In genomic region chr19:57958726-57959125, GRCm38 (mm10) we compare ENCODE assay signal across 23 mouse cellular contexts.
DNase-seq lines count a peak whose midpoint lies in the region; ATAC-seq and TF ChIP-seq lines count a peak whose summit lies in the region.
"Had no signal": no experiment of that assay in that cellular context is flagged by ENCODE, and none has a peak within 500 bp of the region (broad histone marks: within the 10 kb centered on the region; RNA-seq: fewer than 3 reads in every experiment).

No protein-coding gene starts in this region.

- no peaks in the 10 kb centered on the region for H3K9me3 ChIP-seq in liver, embryonic 13.5 days (replicated peaks)
- H3K9me3 ChIP-seq in liver, embryonic 16.5 days (replicated peaks; ENCODE audit: control insufficient read depth, low read length), result no peaks in the 10 kb centered on the region
- H3K9me3 ChIP-seq: embryonic facial prominence, embryonic 12.5 days; embryonic facial prominence, embryonic 15.5 days; hindbrain, embryonic 12.5 days; hindbrain, embryonic 15.5 days had no signal

- no peak for TF ChIP-seq CTCF in cerebellum, adult 2 months (IDR thresholded peaks at IDR 0.05; ENCODE audit: borderline replicate concordance, insufficient read depth, low read depth, low read length)

- no peak overlapping the region for H3K9ac ChIP-seq in liver, embryonic 13.5 days
- no peak overlapping the region for H3K9ac ChIP-seq in liver, embryonic 16.5 days (ENCODE audit: low read depth, low read length)
- H3K9ac ChIP-seq: embryonic facial prominence, embryonic 12.5 days; embryonic facial prominence, embryonic 15.5 days; forebrain, postnatal 0 days; hindbrain, embryonic 12.5 days; hindbrain, embryonic 15.5 days had no signal

- H3K27me3 ChIP-seq in liver, embryonic 13.5 days, result no peaks in the 10 kb centered on the region
- H3K27me3 ChIP-seq in liver, embryonic 16.5 days (ENCODE audit: control insufficient read depth, insufficient read depth, low read depth, low read length), result no peaks in the 10 kb centered on the region
- H3K27me3 ChIP-seq in cerebellum, adult 2 months (ENCODE audit: control insufficient read depth, insufficient read depth, low read length), result no peaks in the 10 kb centered on the region
- H3K27me3 ChIP-seq: embryonic facial prominence, embryonic 12.5 days; embryonic facial prominence, embryonic 15.5 days; hindbrain, embryonic 12.5 days; hindbrain, embryonic 15.5 days; Patski had no signal

- H3K4me2 ChIP-seq in liver, embryonic 13.5 days, result no peak overlapping the region
- H3K4me2 ChIP-seq in liver, embryonic 16.5 days (ENCODE audit: low read depth, low read length), result no peak overlapping the region
- H3K4me2 ChIP-seq: embryonic facial prominence, embryonic 12.5 days; embryonic facial prominence, embryonic 15.5 days; heart, embryonic 11.5 days; hindbrain, embryonic 12.5 days; hindbrain, embryonic 15.5 days had no signal

- H3K4me1 ChIP-seq in liver, embryonic 13.5 days (replicated peaks), result peaks cover 13% of the 10 kb centered on the region
- H3K4me1 ChIP-seq in liver, embryonic 16.5 days (ENCODE audit: control insufficient read depth, low read depth, low read length), result no peaks in the 10 kb centered on the region; the same call in 1 of the 2 replicates
- no peaks in the 10 kb centered on the region for H3K4me1 ChIP-seq in cerebellum, adult 2 months (ENCODE audit: control insufficient read depth, insufficient read depth, low read length)
- H3K4me1 ChIP-seq: embryonic facial prominence, embryonic 15.5 days had no signal

- no peak overlapping the region for H3K27ac ChIP-seq in liver, embryonic 13.5 days
- no peak overlapping the region for H3K27ac ChIP-seq in liver, embryonic 16.5 days (ENCODE audit: low read length)
- H3K27ac ChIP-seq in cerebellum, adult 2 months (ENCODE audit: insufficient read depth, low read length), result no peak overlapping the region
- H3K27ac ChIP-seq: embryonic facial prominence, embryonic 12.5 days; embryonic facial prominence, embryonic 15.5 days; gastrocnemius, adult 2 months; heart, adult 2 months; hindbrain, embryonic 12.5 days; hindbrain, embryonic 15.5 days had no signal

- 42% methylated on average over 5 of the region's 5 CpGs for WGBS in liver, embryonic 13.5 days (ENCODE audit: insufficient replicate concordance)
- 37% methylated on average over 5 of the region's 5 CpGs for WGBS in liver, embryonic 16.5 days (ENCODE audit: insufficient replicate concordance)
- 89% methylated on average over 5 of the region's 5 CpGs for WGBS in cerebellum, adult 2 months

- peak; percentile 54 for DNase-seq in heart, adult 11 months
- DNase-seq in heart, adult 9 months (ENCODE audit: low spot score in 2 of 2), result no peak
- peak; percentile 12 for DNase-seq in c-Kit-positive CD71-positive TER-119-positive erythroid progenitor cells, embryonic 14.5 days (ENCODE audit: low spot score)
- no peak for DNase-seq in liver, embryonic 13.5 days
- DNase-seq in heart, adult 18-20 months, result no peak
- DNase-seq in cerebellum, adult 2 months, result no peak
- DNase-seq in adrenal gland, adult 2 months, result no peak
- DNase-seq: adrenal gland, postnatal 14 days; cerebellum, adult 18-20 months; cerebellum, adult 9-11 months; cerebellum, postnatal 25 days; forebrain, postnatal 0 days; gastrocnemius, adult 2 months; gastrocnemius, postnatal 14 days; heart, adult 2 months had no signal

- no peak overlapping the region for H3K4me3 ChIP-seq in liver, embryonic 13.5 days (replicated peaks)
- H3K4me3 ChIP-seq in liver, embryonic 16.5 days (ENCODE audit: low read depth, low read length), result no peak overlapping the region
- no peak overlapping the region for H3K4me3 ChIP-seq in cerebellum, adult 2 months (replicated peaks; ENCODE audit: insufficient read depth, low read depth, low read length)
- H3K4me3 ChIP-seq: embryonic facial prominence, embryonic 12.5 days; embryonic facial prominence, embryonic 15.5 days; gastrocnemius, adult 2 months; heart, adult 2 months; hindbrain, embryonic 12.5 days; hindbrain, embryonic 15.5 days had no signal

- H3K36me3 ChIP-seq in liver, embryonic 13.5 days, result no peaks in the 10 kb centered on the region
- H3K36me3 ChIP-seq in liver, embryonic 16.5 days (ENCODE audit: control insufficient read depth, insufficient read depth), result no peaks in the 10 kb centered on the region
- H3K36me3 ChIP-seq: embryonic facial prominence, embryonic 12.5 days; embryonic facial prominence, embryonic 15.5 days; hindbrain, embryonic 12.5 days; hindbrain, embryonic 15.5 days had no signal

- no peak for TF ChIP-seq POLR2A in cerebellum, adult 2 months (IDR thresholded peaks at IDR 0.05; ENCODE audit: borderline replicate concordance, insufficient read depth, low read length)

- ATAC-seq in liver, embryonic 13.5 days (ENCODE audit: low read depth), result peak; percentile 84
- peak; percentile 60; the same call in 1 of the 2 replicates for ATAC-seq in liver, embryonic 16.5 days (ENCODE audit: low read depth)
- ATAC-seq: forebrain, embryonic 14.5 days; forebrain, postnatal 0 days; Patski had no signal

Comparison
In these comparisons a context has a peak if more than half of its experiments do, and no peak if none do; other contexts are left out.
1. DNase-seq: peak in heart, adult 11 months (single experiment) and c-Kit-positive CD71-positive TER-119-positive erythroid progenitor cells, embryonic 14.5 days (single experiment); none in heart, adult 9 months (0 of 2), liver, embryonic 13.5 days (single experiment), heart, adult 18-20 months (0 of 2), cerebellum, adult 2 months (0 of 2) and adrenal gland, adult 2 months (single experiment).